In the genomic region with DNA sequence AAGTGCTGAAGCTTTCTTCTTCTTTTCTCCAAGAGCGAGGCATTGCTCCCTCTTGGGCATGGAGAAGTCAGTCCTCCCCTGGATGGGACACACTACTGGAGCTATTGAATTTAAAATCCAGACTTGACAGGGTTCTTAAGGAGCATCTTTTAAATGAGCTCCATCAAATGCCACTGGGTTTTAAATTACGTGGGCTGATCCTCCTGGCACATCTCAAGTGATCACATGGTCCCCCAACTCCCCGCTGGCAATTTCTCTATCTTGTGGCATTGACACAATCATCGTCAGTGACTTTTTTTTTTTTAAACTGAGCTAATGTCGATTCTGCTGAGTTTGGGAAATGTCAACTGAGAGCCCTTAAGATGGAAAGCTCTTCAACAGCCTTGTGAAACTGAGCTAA, we compare ENCODE assay signal across 27 mouse cellular contexts.
"Had no signal": no experiment of that assay in that cellular context is flagged by ENCODE, and none has a peak within 500 bp of the region (broad histone marks: within the 10 kb centered on the region; RNA-seq: fewer than 3 reads in every experiment).

No protein-coding gene starts in this region.

- H3K4me3 ChIP-seq: limb, embryonic 10.5 days; limb, embryonic 12.5 days; limb, embryonic 13.5 days; limb, embryonic 15.5 days; liver, embryonic 12.5 days; liver, embryonic 13.5 days; liver, embryonic 15.5 days; lung, embryonic 15.5 days; megakaryocyte, embryonic 14.5 days; midbrain, embryonic 10.5 days; midbrain, embryonic 12.5 days; midbrain, embryonic 13.5 days; midbrain, embryonic 15.5 days; myocyte had no signal

- H3K27ac ChIP-seq: limb, embryonic 10.5 days; limb, embryonic 12.5 days; limb, embryonic 13.5 days; limb, embryonic 15.5 days; liver, embryonic 12.5 days; liver, embryonic 13.5 days; liver, embryonic 14.5 days; liver, embryonic 15.5 days; lung, embryonic 15.5 days; macrophage; midbrain, embryonic 10.5 days; midbrain, embryonic 12.5 days; midbrain, embryonic 13.5 days; midbrain, embryonic 15.5 days had no signal

- DNase-seq: left cerebral cortex, postnatal 4 days; liver; liver, embryonic 13.5 days; liver, postnatal 0 days; lung, adult 18-20 months; lung, adult 2 months; lung, embryonic 14.5 days; lung, postnatal 10 days; lung, postnatal 14 days; lung, postnatal 36 days; lung, postnatal 4 days; midbrain, embryonic 14.5 days had no signal
